Mouse (Mus musculus) heart, embryonic 10.5 days (tissue): ENCODE data around the gene Zfp296. TPM values are rescaled to one million over a fixed set of nuclear protein-coding genes. Genes with fewer than 3 reads are reported as not detected.
A peak's percentile ranks its signal among the peaks of the same experiment; 100 is the strongest.

Source experiments
- DNase-seq: peaks from one replicate; pipeline ENCODE4 v3.0.0-alpha.2; 2017; ENCODE audit warnings: low spot score
- H3K27ac ChIP-seq: fragments of 300-500 bp; sonication (generic); 2 replicates; pipeline ENCODE4 v1.5.1; 2016; ENCODE audit warnings: mild to moderate bottlenecking
- H3K27me3 ChIP-seq: fragments of 300-500 bp; sonication (generic); 2 replicates; pipeline ENCODE4 v1.6.1; 2016; ENCODE audit warnings: mild to moderate bottlenecking; ENCODE audit not compliant: poor library complexity, insufficient read depth, severe bottlenecking
- H3K36me3 ChIP-seq: fragments of 300-500 bp; sonication (generic); 2 replicates; pipeline ENCODE4 v1.6.1; 2016; ENCODE audit warnings: mild to moderate bottlenecking, moderate library complexity
- H3K4me1 ChIP-seq: fragments of 300-500 bp; sonication (generic); 2 replicates; pipeline ENCODE4 v1.6.1; 2016; ENCODE audit warnings: mild to moderate bottlenecking
- H3K4me3 ChIP-seq: fragments of 300-500 bp; sonication (generic); 2 replicates; pipeline ENCODE4 v1.5.1; 2016; ENCODE audit warnings: mild to moderate bottlenecking, moderate library complexity
- H3K9me3 ChIP-seq: fragments of 300-500 bp; sonication (generic); 2 replicates; pipeline ENCODE4 v1.6.1; 2016; ENCODE audit warnings: mild to moderate bottlenecking, moderate library complexity
- WGBS: fragments of 180-500 bp; shearing (Covaris S2); methylation state at CpG from one replicate; pipeline ENCODE4 v1.1.7; 2016; 5-methylcytosine and 5-hydroxymethylcytosine counted together
- polyA plus RNA-seq: library from polyadenylated mRNA; unstranded; fragments of >200 nt; fragmentation: Nextera tagmentation; extraction: Ambion mirVana; gene quantifications from 2 replicates; pipeline ENCODE4 v1.2.1, GENCODE M21; 2016

The Zfp296 gene
- polyA plus RNA-seq, 1 experiment from 2014 or later = 0.69 TPM

DNA sequence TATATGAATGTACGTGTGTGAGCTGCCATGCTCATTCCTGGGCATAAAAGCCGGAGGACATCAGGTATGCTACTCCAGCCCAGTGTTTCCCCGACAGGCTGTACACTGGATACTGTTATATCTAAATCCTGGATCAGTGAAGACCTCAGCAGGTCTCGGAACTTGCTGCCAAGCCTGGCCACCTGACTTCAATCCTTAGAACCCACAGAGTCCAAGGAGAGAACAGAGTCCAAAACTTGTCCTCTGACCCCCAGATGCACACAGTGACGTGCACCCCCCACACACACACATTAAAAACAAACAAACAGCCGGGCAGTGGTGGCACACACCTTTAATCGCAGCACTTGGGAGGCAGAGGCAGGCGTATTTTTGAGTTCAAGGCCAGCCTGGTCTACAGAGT is 9.7 kb upstream of the Zfp296 start:
- no peak overlapping the region for H3K4me3 ChIP-seq
- H3K9me3 ChIP-seq = no peaks in the 10 kb centered on the region
- H3K36me3 ChIP-seq = peaks cover 58% of the 10 kb centered on the region
- peaks cover 21% of the 10 kb centered on the region for H3K4me1 ChIP-seq
- H3K27ac ChIP-seq = no peak overlapping the region
- H3K27me3 ChIP-seq = no peaks in the 10 kb centered on the region
- no peak for DNase-seq
- 91% methylated on average over 8 of the region's 8 CpGs for WGBS

DNA sequence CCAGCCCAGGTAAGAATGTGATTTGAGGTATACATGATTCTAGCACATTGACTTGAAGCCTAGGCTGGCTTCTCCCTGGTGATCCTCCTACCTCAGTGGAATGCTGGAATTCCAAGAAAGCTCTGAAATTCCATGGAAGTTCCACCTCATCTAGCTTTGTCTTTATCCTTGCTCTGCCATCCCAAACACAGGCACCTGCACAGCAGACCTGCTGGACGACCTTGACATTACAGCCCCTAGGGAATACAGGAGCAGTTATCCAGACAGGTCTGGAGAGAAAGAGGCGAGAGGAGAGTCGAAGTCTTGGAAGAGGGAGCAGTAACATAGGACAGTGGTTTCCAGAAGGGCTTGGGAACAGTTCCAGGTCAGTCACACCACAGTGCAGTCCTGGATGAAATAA is 7.4 kb upstream of the Zfp296 start:
- 86% methylated on average over 3 of the region's 3 CpGs for WGBS
- Histone ChIP-seq H3K27me3 (peaks cover 5% of the 10 kb centered on the region), H3K9me3 (no peaks in the 10 kb centered on the region), H3K36me3 (peaks cover 51% of the 10 kb centered on the region), H3K27ac (no peak overlapping the region), H3K4me1 (peaks cover 21% of the 10 kb centered on the region), H3K4me3 (no peak overlapping the region)
- DNase-seq = no peak

DNA sequence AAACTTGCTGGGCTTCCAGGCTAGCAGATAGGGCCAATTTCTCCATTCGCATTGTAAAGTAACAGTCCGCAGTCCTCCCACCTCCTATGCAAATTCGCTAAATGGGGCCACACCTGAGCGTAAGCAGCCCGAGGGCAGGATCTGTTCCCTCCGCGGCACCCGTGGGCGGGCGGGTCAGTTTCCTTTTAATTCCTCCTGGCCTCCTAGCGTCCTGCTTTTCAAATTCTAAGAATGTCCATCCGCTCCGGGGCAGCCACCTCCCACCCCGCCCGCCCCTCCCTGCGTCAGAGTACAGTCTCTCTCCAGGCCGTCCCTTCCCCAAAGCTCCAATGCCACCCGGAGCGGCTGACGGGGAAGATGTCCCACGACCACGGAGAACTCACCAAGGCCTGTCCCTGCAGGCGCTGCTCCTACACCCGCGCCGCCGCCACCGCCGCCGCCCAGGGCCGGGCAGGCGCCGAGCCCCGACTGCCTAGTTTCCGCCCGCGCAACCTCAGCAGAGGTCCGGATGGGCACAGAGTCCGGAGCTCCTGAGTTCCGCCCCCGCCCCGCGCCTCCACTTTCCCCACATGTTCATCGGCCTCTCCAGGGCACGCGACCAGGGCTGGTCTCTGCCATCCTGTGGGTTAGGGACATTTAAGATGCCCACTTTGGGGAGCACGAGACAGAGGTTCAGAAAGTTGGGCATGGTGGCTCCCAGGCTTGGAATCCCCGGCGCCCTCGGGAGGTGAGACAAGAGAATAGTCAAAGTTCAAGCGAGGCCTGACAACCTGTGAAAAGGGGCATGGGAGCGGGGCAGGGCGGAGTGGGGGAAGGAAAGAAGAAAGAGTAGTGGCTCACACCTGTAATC is 3.9 kb upstream of the Zfp296 start:
- Histone ChIP-seq H3K9me3 (no peaks in the 10 kb centered on the region), H3K36me3 (peaks cover 28% of the 10 kb centered on the region), H3K4me3 (peak overlapping the region; percentile 75), H3K27me3 (peaks cover 40% of the 10 kb centered on the region), H3K4me1 (peaks cover 35% of the 10 kb centered on the region), H3K27ac (peak overlapping the region; percentile 90)
- WGBS = 1% methylated on average over 53 of the region's 53 CpGs
- DNase-seq = peak; percentile 93

DNA sequence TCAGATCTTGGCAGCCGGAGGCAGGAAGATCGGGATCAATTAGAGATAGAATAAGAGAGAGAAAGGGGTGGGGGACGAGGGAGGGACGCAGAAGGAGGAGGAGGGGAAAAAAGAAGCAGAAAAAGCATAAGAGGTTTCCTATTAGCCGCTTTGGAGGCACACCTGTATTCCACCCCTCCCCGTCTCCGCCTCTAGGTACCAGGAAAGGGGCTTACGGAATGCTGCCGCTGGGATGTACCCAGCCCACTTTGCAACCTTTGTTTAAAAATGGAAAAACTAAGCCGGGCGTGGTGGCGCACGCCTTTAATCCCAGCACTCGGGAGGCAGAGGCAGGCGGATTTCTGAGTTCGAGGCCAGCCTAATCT is 3.3 kb upstream of the Zfp296 start:
- WGBS = 11% methylated on average over 16 of the region's 16 CpGs
- H3K4me1 ChIP-seq = peaks cover 35% of the 10 kb centered on the region
- peak overlapping the region; percentile 75 for H3K4me3 ChIP-seq
- no peaks in the 10 kb centered on the region for H3K9me3 ChIP-seq
- H3K36me3 ChIP-seq = peaks cover 25% of the 10 kb centered on the region
- H3K27me3 ChIP-seq = peaks cover 46% of the 10 kb centered on the region
- no peak for DNase-seq
- peak overlapping the region; percentile 90 for H3K27ac ChIP-seq

DNA sequence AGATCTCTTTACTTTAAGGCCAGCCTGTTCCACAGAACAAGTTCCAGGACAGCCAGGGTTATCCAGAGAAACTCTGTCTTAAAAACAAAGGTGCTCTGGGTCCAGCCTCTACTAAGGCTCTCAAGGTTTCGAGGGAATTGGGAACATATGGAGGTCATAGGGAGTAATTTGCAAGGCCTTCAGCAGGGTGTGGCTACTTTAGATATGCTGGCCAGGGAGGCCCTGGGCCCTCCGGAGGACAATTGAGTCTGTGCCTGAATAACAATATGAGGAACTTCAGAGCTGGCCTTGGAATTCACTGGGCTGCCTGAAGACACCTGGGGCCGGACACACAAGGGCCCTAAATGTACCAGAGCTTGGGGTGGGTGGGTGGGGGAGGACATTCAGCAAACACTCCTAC is 1.5 kb upstream of the Zfp296 start:
- WGBS = 58% methylated on average over 3 of the region's 3 CpGs

DNA sequence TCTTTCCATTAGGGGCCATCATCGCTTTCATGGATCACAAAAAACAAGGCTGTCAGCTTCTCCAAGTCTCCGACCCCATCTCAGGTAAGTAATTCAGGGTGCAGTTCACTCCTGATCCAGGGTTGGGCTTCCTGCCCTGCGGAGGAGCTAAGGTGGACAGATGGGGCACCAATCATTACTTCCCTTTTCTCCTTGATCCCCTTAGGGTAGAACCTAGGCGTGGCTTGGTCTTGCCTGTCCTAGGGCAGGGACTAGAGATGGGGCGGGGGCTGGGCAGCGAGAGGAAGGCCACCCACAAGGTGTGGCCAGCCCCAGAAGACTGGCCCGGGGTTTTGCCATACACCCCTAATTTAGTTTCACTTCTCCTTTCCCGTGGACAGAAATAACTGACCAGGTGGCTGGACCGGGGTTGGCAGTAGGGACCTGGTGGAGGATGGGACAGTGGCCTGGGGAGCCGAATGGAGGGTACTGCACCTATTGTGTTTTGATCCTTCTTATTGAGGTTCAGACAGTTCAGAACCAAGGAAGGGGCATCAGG is 859 bp downstream of the Zfp296 start:
- no peak for DNase-seq
- H3K27me3 ChIP-seq = peaks cover 61% of the 10 kb centered on the region
- 16% methylated on average over 10 of the region's 10 CpGs for WGBS
- H3K4me3 ChIP-seq = peak overlapping the region; percentile 60
- no peak overlapping the region for H3K27ac ChIP-seq
- peaks cover 36% of the 10 kb centered on the region for H3K36me3 ChIP-seq
- H3K4me1 ChIP-seq = peaks cover 22% of the 10 kb centered on the region
- no peaks in the 10 kb centered on the region for H3K9me3 ChIP-seq

More for the DNA sequence above, 1.5 kb upstream of the Zfp296 start:
- Histone ChIP-seq H3K4me1 (peaks cover 38% of the 10 kb centered on the region), H3K27me3 (peaks cover 61% of the 10 kb centered on the region), H3K36me3 (peaks cover 19% of the 10 kb centered on the region), H3K27ac (no peak overlapping the region), H3K4me3 (no peak overlapping the region), H3K9me3 (no peaks in the 10 kb centered on the region)
- DNase-seq = no peak

DNA sequence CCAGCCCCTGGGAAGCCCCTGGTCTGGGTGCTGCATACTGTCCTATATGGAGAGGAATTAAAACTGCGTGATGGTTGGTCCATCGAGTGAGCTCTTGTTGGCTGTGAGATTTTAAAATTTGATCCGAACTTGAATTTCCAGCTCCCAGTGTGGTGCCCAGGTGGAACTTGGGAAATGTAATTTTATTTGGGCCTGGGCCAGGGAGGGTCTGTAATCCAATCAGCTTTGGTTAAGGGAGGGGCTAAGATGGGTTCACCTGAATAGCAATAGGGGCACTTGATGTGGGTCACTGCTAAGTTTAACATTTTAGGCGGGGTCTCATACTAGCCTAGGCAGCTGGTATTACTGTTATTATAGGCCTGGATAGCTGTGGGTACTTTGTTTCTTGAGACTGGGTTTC is 1.3 kb downstream of the Zfp296 start:
- no peak overlapping the region for H3K27ac ChIP-seq
- no peaks in the 10 kb centered on the region for H3K9me3 ChIP-seq
- H3K27me3 ChIP-seq = peaks cover 61% of the 10 kb centered on the region
- H3K36me3 ChIP-seq = peaks cover 40% of the 10 kb centered on the region
- peaks cover 21% of the 10 kb centered on the region for H3K4me1 ChIP-seq
- DNase-seq = no peak
- WGBS = 50% methylated on average over 4 of the region's 4 CpGs
- no peak overlapping the region for H3K4me3 ChIP-seq

DNA sequence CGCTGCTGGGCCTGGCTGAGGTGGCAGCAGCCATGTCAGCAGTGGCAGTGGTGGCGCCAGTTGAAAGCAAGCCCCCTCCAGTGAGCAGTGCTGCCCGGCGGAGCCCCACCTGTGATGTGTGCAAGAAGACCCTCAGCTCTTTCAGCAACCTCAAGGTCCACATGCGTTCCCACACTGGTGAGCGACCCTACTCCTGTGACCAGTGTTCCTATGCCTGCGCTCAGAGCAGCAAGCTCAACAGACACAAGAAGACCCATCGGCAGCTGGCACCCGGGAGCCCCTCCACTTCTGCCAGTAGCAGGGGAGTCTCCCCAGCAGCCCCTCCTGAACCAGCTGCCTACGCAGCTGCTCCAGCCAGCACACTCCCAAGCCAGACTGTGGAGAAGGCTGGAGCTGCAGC is 2.7 kb downstream of the Zfp296 start:
- H3K36me3 ChIP-seq = peaks cover 53% of the 10 kb centered on the region

DNA sequence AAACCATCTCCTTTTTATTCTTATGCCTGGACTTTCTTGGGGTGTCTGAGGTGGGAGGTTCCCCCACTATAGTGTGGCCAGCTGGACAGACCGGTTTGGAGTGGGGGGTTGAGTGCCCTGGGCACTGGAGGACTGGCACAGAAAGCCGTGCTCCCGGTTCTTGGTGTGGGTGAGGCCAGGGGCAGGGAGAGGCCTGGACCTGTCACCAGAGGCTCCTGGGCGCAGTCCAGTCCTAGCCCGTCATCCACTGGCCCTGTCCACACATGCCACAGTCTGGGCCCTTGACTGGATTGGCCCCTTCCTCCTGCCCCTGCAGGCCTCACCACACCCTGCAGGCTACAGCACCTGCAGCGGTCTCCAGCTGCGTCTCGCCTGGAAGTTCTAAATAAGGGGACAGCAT is 3.5 kb downstream of the Zfp296 start:
- H3K27ac ChIP-seq = no peak overlapping the region
- WGBS = 82% methylated on average over 8 of the region's 8 CpGs
- H3K36me3 ChIP-seq = peaks cover 62% of the 10 kb centered on the region

More for the DNA sequence above, 2.7 kb downstream of the Zfp296 start:
- H3K9me3 ChIP-seq = no peaks in the 10 kb centered on the region
- H3K27ac ChIP-seq = no peak overlapping the region
- H3K27me3 ChIP-seq = peaks cover 56% of the 10 kb centered on the region
- no peak overlapping the region for H3K4me3 ChIP-seq
- 79% methylated on average over 10 of the region's 10 CpGs for WGBS
- no peak for DNase-seq
- peaks cover 17% of the 10 kb centered on the region for H3K4me1 ChIP-seq

DNA sequence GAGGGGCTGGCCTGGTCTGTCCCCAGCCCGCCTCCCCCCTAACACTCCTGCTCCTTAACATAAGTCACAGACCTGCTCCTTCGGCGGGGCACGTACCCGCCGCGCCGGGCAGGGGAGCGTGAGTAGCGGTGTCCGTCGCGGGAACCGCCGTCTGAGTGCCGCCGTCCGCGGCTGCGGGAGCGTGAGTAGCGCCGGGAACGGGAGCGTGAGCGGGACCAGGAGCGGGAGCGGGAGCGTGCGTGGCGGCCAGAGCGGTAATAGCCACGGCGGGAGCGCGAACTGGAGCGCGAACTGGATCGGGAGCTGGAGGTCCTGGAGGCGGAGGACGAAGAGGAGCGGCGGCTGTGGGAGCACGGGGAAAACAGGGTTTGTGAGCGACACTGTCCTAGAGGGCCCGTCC is 9.2 kb downstream of the Zfp296 start:
- Histone ChIP-seq H3K27ac (peak overlapping the region; percentile 42), H3K36me3 (peaks cover 99% of the 10 kb centered on the region), H3K4me1 (peaks cover 25% of the 10 kb centered on the region), H3K4me3 (peak overlapping the region; percentile 36), H3K9me3 (no peaks in the 10 kb centered on the region), H3K27me3 (no peaks in the 10 kb centered on the region)
- no peak for DNase-seq
- 70% methylated on average over 46 of the region's 46 CpGs for WGBS

More for the DNA sequence above, 3.5 kb downstream of the Zfp296 start:
- Histone ChIP-seq H3K9me3 (no peaks in the 10 kb centered on the region), H3K27me3 (peaks cover 47% of the 10 kb centered on the region), H3K4me1 (peaks cover 26% of the 10 kb centered on the region), H3K4me3 (no peak overlapping the region)
- no peak for DNase-seq

DNA sequence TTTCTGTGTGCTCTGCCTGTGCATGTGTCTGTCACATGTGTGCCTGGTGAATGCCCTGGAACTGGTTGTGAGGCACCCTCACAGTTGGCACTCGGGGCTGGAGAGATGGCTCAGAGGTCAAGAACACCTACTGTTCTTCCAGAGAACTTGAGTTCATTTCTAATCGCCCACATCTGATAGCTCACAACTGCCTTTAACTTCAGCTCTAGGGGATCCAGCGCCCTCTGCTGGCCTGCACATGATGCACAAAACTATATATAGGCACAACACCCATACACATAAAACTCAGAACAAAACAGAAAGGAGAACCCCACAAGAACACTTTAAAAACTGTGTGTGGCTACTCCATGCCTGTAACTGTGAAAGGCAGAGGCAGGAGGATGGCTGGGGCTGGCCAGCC is 12.1 kb downstream of the Zfp296 start:
- H3K27me3 ChIP-seq = no peaks in the 10 kb centered on the region
- 54% methylated on average over 3 of the region's 3 CpGs for WGBS

DNA sequence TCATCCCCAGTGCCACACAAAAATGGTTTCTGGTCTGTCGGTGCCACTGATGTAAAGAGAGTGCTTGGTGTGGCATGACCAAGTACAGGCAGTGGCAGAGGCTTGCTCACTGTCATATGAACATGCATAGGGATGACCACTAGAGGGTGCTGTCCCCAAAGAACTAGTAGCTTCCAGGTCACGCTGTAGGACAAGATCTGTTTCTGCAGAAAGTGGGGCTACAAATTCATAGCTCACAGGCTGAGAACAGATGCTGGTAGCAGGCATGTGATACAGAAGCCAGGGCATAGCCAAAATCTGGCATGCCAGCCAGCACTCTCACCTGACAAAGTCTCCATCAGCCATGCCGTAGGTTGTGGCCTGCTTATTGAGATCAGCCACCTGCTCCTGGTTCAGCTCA is 12.8 kb downstream of the Zfp296 start:
- no peak overlapping the region for H3K4me3 ChIP-seq
- peaks cover 100% of the 10 kb centered on the region for H3K36me3 ChIP-seq
- no peaks in the 10 kb centered on the region for H3K9me3 ChIP-seq
- 60% methylated on average over 3 of the region's 3 CpGs for WGBS
- H3K27me3 ChIP-seq = no peaks in the 10 kb centered on the region
- H3K27ac ChIP-seq = no peak overlapping the region
- peaks cover 23% of the 10 kb centered on the region for H3K4me1 ChIP-seq
- peak; percentile 83 for DNase-seq

More for the DNA sequence above, 12.1 kb downstream of the Zfp296 start:
- H3K4me1 ChIP-seq = peaks cover 25% of the 10 kb centered on the region
- no peaks in the 10 kb centered on the region for H3K9me3 ChIP-seq
- DNase-seq = no peak
- no peak overlapping the region for H3K27ac ChIP-seq
- peaks cover 100% of the 10 kb centered on the region for H3K36me3 ChIP-seq
- H3K4me3 ChIP-seq = no peak overlapping the region

DNA sequence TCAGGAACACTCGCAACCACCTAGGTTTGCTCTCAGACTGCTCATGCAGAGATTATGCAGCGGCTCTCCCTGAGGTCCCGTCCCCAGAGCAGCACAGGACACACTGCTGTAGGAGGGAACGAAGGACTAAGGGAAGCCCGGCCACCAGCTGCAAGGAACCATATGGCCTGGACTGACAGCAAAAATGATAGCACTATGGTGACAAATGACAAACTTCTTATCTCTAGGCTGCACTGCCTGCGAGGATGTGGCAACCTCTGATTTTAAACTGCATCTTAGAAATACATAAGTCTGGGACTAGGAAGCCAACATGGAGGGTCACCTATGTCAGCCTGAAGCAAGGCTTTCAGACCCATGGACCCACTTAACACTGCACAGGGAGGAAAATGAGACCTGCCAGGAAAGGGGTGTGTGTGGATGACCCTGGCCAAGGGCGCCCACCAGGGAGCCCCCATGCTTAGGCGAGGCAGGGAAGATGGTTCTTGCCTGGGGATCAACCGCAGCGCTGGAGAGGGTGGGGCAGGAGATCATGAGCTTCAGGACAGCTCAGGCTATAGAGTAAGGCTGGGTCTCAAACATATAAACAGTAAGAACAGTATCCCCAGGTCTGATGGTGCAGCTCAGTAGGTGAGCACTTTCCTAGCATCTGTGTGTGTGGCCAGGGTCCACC is 16.1 kb downstream of the Zfp296 start:
- Histone ChIP-seq H3K27me3 (no peaks in the 10 kb centered on the region), H3K4me1 (peaks cover 8% of the 10 kb centered on the region; the same call in 1 of the 2 replicates), H3K27ac (no peak overlapping the region), H3K36me3 (peaks cover 97% of the 10 kb centered on the region), H3K9me3 (no peaks in the 10 kb centered on the region), H3K4me3 (no peak overlapping the region)
- DNase-seq = no peak
- 80% methylated on average over 10 of the region's 10 CpGs for WGBS
